Mouse (Mus musculus): Measurements from ENCODE around the gene Osbp.

The Osbp gene

DNA sequence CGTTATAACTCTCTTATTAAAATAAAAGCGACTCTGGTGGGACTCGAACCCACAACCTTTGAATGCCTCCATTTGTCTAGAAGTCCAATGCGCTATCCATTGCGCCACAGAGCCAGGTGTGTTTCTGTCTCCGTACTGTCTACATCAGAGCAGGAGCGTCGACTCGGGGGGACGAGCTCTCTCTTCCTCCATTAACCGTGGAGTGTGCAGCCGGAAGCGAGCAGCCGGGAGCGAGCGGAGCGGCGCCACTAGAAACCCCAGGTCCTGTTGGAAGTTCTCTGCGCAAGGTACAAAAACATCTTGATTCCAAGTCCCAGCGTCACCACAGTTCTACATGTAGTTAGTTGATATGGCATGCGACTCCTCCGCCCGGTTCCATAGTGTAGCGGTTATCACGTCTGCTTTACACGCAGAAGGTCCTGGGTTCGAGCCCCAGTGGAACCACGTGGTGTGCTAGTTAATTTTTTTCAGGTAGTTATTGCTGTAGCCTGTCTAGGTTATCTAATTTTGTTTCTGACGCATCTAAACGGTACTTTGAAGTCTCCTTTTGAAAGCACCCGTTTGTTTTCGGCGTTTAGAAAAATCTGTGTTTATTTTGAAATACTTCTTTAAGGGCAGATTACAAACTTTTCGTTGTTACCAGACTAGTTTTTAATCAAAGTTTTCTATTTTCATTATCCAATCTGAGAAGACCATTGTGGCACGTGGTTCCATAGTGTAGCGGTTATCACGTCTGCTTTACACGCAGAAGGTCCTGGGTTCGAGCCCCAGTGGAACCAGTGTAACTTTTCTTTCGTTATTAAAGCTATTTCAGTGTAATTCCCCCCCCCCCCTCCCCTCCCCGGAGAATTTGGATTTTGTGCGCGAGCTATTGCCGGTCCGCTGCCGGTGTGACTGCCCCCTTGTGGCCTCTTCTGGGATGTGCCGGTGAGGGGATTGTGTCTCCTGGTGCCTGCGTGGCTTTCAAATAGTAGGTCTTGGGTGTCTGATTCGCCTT lies 46.1 kb downstream of the Osbp start:
- peak; percentile 88 to 94 for DNase-seq (ENCODE audit: low spot score in 2 of 2)

DNA sequence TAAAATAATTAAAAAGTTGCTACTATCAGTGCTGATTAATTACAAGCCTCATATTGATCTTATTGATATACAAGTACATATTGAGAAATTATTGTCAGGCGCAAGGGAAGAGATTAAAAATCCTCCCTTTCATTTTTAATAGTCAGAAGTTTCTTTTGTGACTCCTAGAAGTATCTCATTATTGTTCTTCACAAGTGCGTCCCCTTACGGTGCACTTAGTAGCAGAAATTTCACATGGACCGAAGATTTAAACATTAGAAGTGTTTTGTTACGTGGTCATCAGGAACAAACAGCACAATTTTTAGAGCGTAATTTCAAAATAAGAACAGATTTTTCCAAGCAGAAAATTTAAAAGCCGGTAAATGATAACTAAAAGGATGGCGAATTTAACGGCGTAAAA lies 46.9 kb downstream of the Osbp start:
- no peak for DNase-seq (ENCODE audit: low spot score in 2 of 2)

DNA sequence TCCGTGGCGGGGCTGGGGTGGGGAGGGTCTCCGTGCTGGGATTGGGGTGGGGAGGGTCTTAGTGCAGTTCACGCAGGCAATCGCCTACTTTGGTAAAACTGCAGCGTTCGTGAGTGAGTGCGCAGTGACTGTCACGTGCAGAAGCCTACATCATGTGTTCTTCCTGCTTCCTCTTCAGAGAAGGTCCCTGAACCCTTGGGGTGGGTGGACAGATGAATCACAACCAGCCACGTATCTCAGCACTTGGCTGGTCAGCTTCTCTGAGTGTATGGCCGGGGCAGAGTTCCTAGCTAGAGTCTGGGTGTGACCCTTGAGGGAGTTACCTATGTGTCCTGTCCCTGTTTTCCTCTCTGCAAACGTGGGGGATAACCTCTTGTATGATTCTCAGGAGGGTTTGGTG lies 47.5 kb downstream of the Osbp start:
- DNase-seq (ENCODE audit: low spot score in 2 of 2) = peak; percentile 40 to 73

DNA sequence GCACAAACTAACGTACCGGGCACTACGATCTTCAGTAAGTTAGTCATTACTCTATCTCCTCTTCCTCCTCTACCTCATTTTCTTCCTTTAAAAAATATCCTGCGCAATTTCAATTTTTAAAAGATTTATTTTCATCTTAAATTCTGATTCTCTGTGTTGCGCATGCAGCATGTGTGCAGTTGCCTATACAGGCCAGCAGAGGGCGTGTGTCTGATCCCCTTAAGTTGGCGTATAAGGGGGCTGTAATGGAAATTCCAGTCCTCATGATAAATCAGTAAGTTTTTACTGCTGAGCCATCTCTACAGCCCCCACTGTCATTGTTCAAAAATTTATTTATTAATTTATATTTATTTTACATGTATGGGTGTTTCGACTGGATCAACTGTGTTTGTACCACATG lies 50.0 kb downstream of the Osbp start:
- DNase-seq (ENCODE audit: low spot score in 2 of 2) = no peak

DNA sequence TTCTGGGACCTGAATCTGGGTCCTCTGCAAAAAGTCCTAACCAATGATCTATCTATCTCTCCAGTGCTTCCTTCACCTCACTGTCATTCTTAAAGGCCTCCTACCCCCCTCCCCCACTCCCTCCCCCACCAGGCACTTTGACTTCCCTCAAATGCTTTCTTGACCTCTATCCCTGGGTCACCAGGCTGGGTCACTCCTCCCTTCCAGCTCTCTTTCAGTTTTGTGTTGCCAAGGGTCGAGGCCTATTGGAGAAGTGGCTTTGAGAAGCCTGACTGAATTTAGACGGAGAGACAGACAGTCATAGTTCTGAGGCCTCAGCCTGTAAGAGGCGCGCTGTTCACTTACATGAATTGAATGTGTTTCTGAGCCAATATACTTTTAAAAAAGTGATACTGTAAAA lies 50.5 kb downstream of the Osbp start:
- no peak for DNase-seq (ENCODE audit: low spot score in 2 of 2)

DNA sequence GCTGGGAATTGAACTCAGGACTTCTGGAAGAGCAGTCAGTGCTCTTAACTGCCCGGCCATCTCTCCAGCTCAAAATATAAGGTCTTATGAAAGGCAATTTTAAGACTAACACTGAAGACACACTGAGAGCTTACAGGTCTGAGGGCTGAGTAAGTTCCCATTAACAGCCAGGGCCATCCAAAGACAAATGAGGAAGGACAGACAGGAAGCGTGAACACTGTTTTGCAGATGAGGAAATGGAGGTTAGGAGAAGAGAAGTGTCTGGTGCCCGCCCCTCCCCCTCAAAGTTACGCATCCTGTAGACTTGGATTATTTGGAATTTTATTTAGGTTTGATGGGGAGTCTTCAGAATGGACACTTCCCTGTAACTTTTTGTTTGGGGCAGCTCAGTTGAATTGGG lies 58.4 kb downstream of the Osbp start:
- no peak for DNase-seq (ENCODE audit: low spot score in 2 of 2)

DNA sequence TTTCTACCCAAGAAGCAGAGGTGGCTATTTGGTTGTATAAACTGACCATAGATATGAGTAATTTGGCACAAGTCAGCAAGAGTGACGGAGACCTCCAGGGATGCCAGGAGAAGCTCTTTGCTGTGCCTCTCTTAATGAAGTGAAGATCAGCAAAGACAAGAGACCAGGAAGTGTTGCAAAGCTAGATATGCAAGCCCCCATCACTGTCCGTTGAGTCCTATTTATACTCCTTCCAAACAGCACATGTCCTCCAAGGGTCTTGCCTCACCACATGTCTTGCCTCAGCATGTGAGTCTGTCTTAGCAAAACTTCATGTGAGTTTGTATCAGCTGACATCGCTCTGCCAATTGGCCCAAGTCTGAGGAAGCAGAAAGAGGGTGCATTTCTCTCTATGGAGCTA lies 59.6 kb downstream of the Osbp start:
- DNase-seq (ENCODE audit: low spot score in 2 of 2) = no peak

DNA sequence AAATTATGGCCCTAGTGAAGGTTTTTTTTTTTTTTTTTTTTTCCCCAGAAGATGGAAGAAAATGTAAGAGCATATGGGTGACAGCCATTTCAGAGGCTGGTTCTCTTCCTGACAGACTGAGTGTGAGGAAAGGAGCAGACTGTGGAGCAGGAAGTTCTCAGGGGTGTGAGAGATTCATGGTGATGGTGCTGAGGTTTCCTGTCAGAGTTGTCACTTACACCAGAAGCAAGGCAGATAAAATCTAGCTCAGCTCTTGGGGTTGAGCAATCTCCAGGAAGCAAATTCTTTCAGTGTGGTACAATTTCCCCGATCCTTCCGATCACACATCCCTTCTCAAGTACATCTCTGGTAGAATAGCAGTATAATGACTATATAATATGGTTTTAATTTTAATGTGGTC lies 60.9 kb downstream of the Osbp start:
- no peak for DNase-seq (ENCODE audit: low spot score in 2 of 2)

DNA sequence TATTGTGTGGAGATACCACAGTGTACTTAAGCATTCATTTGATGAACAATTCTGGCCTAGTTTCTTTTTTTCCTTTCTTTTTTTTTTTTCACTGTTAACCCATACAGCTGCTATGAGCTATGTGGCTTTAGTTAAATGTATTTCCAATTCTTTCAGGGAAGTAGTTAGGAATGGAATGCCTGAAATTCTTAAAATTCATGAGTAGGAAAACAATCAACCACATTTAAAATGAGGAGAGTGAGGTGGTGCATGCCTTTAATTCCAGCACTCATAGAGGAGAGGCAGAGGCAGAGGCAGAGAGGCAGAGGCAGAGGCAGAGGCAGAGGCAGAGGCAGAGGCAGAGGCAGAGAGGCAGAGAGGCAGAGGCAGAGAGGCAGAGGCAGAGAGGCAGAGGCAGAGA lies 72.0 kb downstream of the Osbp start:
- DNase-seq (ENCODE audit: low spot score in 2 of 2) = no peak

DNA sequence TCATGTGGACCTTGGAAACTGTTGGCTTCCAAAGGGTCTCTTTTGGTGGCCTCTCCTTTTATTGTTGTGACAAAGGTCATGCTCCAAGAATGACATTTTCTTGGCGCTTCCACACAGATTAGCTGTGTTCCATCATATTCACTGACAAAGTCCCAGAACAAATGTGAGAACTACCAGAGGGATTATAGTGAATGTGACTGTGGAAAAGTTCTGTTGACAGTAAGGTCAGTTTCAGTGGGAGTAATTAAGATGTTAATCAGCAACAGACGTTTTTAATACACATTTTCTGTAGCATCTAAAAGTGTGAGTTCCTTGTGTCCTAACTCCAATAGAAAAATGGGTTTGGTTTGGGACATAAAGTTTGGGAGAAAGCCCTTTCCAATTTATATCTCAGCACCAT lies 75.5 kb downstream of the Osbp start, which contains the start of gene Olfr1423:
Gene Olfr1423, minus strand, starts transcription at position 101 of the 400 bp plus-strand sequence.
- no peak for DNase-seq (ENCODE audit: low spot score in 2 of 2)

DNA sequence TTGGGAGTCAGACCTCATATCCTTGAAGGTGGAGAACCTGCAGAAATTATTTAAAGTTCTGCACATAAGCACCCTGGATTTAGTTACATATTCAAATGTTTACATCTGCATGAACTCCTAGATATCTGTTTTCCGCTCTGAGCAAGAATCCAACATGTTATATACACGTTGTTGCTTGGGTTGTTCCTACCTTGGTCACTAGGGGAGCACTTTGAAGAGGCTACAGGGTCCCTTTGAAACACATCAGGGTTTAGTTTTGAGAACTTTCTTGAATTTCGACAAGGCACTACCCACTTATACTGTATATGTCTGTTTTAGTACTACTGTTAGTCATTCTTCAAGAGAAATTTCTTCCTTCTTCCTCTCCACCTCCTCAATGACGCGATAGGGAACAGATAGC lies 77.4 kb downstream of the Osbp start:
- no peak for DNase-seq (ENCODE audit: low spot score in 2 of 2)

Measured in spleen, postnatal 4 days (tissue).